Mouse (Mus musculus) heart, postnatal 0 days (tissue): ENCODE measurements around the gene Foxb2.

Source experiments
- CTCF ChIP-seq: IDR thresholded peaks from 2 replicates; pipeline ENCODE4 v1.5.1; 2016; ENCODE audit warnings: antibody characterized with exemption, control low read depth, low read depth
- EP300 ChIP-seq: IDR thresholded peaks from 2 replicates; pipeline ENCODE4 v1.6.1; 2016; ENCODE audit warnings: antibody characterized with exemption, low read depth

DNA sequence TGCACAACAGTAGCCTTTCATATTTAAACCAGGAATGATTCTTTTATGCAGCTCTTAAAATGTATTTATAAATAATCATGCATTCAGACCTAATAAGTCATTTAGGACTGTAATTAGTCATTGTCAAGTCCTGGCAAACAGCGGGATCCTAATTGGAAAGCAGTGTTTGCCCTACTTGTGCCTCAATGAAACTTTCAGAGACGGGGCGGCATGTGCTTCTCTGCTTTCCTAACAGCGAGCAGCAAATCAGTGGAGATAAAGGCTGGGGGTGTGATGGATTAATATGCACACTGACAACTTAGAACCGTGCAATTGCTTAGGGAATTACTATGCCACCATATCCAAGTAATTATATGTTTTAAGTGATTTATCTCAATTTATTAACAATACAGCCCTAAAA lies 48.4 kb downstream of the Foxb2 start:
- TF ChIP-seq CTCF = no peak
- TF ChIP-seq EP300 = no peak
